Mouse (Mus musculus): ENCODE results near the gene Fbxo24. TPM values are rescaled to one million over a fixed set of nuclear protein-coding genes. Genes with fewer than 3 reads are reported as not detected.
A peak's percentile ranks its signal among the peaks of the same experiment; 100 is the strongest.
"Not testable (repeated sequence)": the region's sequence is repeated elsewhere in the genome, so short reads cannot be mapped to it uniquely, and the experiment has no call there.

The Fbxo24 gene
- total RNA-seq, 2 experiments from 2014 or later = not detected

DNA sequence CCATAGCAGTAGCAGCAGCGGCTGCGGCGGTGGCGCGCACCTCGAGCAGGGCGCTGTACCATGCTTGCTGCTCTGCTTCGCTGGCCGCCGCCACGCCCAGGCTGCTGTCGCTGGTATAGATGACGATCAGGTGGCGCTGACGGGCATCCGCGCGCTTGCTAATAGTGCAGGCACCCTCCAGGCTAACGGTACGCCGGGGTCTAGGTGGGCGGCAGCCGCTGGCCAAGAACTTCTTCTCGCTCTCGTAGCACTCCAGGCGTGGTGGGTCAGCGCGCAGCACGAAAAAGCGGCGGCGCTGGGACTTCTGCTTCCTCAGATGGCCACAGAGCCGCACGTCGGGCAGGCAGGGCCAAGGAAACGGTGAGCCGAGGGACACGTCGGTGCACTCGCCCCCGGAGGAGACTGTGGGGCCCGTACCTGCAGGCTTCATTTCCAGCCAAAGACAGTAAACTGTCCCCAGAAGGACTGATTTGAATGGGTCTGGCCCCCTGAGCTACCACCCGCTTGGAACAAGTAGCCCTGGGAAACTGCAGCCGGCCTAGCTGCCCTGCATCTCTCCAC lies 16.4 kb upstream of the Fbxo24 start:
- ATAC-seq (replicated peaks; ENCODE audit: low FRiP score, poor library complexity, severe bottlenecking) = peak; percentile 68

DNA sequence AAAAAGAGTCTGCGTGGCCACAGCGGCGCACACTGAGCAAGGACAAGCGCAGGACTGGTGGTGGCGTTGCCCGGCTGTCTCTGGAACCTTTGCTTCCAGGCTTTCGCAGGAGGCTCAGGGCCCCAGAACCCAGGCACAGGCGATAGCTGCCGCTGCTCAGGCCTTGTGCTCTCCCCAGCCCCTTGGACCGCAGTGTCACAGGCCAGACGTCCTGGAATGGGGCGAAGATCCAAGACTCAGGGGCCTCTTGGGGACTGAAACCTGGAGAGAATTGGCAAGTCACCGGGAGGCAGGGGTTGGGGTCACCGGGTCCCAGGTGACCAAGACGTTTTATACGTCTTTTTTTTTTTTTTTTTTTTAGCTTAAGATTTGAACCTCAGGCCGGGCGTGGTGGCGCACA lies 15.7 kb upstream of the Fbxo24 start:
- ATAC-seq (replicated peaks; ENCODE audit: low FRiP score, poor library complexity, severe bottlenecking) = no peak

DNA sequence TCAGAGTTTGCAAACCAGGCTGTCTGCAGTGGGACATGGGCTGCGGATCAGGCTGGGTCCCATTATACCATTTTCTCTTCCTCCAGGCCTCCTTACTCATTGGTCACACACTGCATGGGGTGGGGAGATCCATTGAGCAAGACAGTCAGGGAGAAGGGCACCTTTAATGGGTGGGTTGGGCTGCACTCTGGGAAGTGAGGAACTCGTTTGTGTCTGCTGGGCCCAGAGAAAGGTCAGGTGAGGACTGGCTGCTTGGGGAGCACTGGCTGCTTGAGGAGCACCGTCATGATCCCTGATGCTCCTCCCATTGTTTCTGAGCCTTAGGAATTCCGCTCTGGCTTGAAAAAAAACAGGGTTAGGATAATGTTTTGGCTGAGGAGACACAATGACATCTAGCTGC lies 14.1 kb upstream of the Fbxo24 start:
- no peak for ATAC-seq (replicated peaks; ENCODE audit: low FRiP score, poor library complexity, severe bottlenecking)

DNA sequence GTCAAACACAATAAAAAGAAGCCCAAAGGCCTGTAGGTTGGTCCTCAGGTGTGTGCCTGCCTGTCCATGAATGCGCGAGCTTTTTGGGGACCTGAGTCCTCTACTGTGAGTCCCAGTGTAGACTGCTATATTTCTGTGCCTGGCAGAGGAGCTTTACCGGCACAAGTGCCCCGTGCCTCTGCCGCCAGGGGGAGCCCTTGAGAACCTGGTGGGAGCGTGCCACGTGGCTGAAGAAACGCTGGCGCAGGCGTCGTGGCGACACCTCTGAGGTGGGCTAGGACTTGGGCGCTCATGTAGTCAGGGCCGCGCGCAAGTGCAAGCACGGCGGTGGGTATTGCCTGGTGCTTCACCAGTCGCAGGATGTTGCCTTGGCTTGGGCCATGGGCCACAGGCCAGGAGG lies 12.3 kb upstream of the Fbxo24 start, which contains the start of gene Sap25:
Gene Sap25, plus strand, starts transcription at position 281 of the 400 bp plus-strand sequence.
- peak; percentile 31; the same call in 1 of the 2 replicates for ATAC-seq (replicated peaks; ENCODE audit: low FRiP score, poor library complexity, severe bottlenecking)

DNA sequence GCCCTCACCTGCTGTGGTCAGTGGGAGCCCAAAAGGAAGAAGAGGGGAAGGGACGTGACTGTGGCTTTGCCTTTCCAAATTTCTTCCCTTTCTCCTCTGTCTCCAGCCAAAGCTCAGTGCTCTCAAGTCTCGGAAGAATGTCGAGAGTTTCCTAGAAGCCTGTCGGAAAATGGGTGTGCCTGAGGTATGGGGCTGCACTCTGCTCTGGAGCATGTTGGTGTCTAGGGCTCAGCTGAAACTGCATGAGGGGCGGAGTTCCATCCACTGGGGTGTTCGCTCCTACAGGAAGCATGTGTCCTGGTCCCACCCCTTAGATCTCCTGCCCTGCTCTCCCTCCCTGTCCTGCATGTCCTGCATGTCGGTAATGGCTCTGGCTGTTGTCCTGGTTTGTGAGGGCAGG lies 10.7 kb upstream of the Fbxo24 start:
- ATAC-seq (replicated peaks; ENCODE audit: low FRiP score, poor library complexity, severe bottlenecking) = no peak

DNA sequence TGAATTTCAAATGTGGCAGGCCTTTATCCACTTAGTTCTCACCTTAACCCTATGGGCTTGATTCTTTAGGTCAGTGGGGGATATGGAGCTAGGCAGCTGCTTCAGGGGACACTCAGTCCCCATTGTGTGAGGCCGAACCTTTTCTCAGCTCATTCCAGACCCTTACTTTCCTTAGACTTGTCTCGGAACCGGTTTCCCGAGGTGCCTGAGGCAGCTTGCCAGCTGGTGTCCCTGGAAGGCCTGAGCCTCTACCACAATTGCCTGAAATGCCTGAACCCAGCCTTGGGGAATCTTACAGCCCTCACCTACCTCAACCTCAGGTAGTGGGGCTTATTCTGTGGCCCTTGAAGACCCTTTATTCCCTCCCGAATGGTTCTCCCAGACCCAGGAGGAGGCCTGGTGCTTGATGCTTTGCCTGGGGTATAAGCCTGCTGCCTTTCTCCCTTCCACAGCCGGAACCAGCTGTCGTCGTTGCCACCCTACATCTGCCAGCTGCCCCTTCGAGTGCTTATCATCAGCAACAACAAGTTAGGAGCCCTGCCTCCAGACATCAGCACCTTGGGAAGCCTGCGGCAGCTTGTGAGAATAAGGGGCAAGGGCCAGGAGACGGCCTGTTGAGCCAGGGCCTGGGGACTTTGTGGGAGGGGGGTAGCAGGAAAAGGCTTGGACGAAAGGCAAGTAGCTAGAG lies 4.7 kb upstream of the Fbxo24 start:
- no peak for ATAC-seq (replicated peaks; ENCODE audit: low FRiP score, poor library complexity, severe bottlenecking)

DNA sequence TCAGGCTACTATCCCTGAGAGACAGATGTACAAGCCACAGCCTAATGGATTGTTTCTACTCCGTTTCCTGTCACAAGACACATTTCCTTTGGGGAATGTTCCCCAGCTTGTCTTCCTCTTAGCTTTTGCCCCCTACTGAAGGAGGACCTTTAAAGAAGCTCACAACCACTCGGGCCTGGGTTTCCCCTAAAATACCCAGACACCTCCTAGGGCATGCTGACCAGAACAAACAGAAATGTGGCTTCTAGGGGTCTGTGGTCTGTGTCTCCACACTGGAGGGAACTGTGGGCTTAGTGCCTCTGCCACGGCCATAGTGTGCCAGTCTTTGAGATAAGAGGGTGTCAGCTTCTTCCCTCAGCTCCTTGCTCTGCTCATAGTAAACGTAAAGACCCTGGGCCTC lies 2.8 kb upstream of the Fbxo24 start:
- no peak for ATAC-seq (replicated peaks; ENCODE audit: low FRiP score, poor library complexity, severe bottlenecking)

DNA sequence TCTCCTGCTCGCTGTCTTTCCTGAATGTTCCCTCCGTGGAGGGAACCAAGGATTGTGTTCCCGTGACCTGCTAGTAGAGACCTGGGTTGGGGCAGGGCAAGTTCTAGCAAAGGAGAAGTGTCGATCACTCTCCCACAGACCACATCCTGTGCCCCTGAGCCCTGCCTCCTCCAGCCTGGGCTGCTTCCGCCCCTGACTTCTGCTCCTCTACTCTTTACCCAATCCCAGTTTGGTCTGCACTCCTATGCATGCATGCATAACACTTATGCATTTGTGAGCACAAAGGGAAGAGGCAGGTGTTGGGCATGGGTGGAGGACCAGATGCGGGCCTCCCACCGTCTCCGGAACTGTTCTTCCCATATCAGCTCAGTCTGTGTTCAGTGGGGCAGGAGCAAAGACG lies 2.4 kb upstream of the Fbxo24 start:
- no peak for ATAC-seq (replicated peaks; ENCODE audit: low FRiP score, poor library complexity, severe bottlenecking)

DNA sequence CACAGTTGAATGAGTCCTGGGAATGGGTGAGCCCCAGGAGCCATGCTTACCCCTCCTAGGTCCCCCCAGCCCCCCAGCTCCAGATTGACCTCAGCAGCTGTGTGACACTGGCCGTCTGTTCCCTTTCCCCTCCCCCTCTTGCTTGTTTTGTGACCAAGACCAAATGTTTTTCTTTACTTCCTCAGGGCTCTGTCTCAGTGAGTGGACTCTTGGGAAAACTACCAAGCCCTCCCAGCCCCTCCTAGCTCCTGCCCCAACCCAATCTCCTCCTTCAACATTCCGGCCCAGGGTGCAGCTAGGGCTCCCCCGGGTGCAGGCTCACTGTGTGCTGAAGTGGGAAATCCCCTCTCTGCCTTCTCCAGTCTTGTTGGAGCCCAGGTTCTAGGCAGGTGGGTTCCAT lies 1.8 kb upstream of the Fbxo24 start:
- ATAC-seq (replicated peaks; ENCODE audit: low FRiP score, poor library complexity, severe bottlenecking) = no peak

DNA sequence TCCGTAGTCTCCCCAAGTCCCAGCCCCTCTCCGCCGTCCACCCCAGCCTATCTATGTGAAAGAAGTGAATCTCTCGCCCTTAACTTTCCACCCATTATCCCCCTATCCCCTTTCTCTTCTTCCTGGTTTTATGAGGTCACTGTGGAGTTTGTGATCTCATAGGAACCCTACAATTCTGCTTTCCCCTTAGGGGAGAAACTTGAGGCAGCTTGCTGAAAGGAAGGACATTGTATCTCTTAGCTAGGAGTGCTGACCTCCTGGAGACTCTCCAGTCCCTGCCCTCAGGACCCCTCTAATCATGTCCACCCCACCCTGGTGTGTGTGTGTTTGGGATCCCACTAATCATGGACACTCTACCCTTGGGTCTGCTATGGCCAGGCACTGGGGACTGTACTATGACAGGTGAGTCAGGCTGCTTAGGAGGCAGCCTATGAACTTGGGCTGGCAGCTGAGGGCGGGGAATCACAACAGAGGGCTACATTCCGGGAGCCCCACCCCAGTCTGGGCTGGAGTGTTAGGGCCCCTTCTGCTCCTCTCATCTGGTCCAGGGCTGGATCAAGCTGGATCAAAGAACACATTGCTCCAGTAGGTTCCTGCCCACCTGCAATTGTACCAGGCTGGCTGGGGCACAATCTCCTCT lies 1.2 kb upstream of the Fbxo24 start:
- ATAC-seq (replicated peaks; ENCODE audit: low FRiP score, poor library complexity, severe bottlenecking) = no peak

DNA sequence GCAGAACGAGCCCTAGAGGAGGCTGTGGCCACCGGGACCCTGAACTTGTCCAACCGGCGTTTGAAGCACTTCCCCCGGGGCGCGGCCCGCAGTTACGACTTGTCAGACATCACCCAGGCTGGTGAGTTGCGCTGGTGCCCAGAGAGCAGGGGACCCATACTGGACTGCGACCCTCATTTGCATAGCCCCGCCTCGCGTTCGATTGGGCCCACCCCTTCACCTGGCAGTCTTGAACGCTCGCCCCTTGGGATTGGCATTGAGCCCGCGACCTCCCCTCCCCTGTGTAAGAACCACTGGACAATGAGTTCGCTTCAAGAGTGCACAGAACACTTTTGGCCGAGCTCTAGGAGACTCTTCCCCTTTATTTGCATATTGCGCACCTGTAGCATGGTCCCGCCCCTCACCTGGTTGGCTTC lies 512 bp upstream of the Fbxo24 start:
- peak; percentile 8 for ATAC-seq (replicated peaks; ENCODE audit: low FRiP score, poor library complexity, severe bottlenecking)

DNA sequence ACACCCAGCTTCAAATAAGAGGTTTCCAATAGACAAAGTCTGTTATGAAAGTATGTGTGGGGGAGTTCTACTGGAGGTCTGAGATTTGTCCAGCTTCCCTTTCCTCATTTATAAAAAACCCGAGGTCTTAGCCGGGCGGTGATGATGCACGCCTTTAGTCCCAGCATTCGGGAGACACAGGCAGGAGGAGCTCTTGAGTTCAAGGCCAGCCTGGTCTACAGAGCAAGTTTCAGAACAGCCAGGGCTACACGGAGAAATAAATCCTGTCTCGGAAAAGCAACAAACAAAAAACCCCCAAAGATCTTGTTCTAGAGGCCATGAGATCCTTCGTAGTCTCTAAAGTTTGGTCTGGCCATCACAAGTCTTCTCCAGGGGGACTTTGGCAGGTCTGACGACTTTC lies 811 bp downstream of the Fbxo24 start:
- ATAC-seq (replicated peaks; ENCODE audit: low FRiP score, poor library complexity, severe bottlenecking) = no peak

DNA sequence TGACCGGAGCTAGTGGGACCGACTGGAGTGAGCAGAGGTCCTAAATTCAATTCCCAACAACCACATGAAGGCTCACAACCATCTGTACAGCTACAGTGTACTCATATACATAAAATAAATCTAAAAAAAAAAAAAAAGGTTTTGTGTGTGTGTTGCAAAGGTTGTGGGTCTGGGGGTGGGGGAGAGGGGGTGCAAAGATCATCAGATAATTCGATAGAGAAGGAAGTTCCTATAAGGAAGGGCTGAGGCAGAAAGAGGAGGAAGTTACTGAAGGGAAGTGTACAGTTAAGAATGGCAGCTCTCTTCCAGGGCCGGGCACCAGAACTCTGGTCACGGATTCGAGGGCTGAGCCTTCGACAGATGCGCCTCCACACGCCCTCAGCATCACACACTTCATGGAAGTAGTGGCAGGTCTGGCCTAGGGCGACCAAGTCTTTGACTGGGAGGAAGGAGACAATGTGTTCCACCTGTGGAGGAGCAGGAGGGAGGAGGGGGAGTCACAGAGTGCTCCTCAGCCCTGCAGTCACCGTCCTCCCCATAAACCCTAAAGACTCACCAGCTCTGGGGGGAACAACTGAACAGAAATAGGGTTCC lies 4.8 kb downstream of the Fbxo24 start:
- no peak for ATAC-seq (replicated peaks; ENCODE audit: low FRiP score, poor library complexity, severe bottlenecking)

DNA sequence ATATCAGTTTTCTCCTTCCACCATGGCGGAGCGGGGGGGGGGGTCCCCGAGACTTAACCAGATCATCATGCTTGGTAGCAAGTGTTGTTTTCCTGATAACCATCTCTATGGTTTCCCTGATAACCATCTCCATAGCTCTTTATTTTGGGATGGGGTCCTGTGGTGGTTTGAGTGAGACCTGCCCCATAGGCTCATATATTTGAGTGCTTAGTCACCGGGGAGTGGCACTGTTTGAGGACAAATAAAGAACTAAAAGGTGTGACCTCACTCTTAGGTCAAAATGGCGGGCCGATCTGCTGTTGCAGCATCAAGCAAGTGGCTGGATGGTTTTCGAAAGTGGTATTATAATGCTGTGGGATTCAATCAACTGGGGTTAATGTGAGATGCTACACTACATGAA lies 13.5 kb downstream of the Fbxo24 start:
- ATAC-seq (replicated peaks; ENCODE audit: low FRiP score, poor library complexity, severe bottlenecking) = no peak

DNA sequence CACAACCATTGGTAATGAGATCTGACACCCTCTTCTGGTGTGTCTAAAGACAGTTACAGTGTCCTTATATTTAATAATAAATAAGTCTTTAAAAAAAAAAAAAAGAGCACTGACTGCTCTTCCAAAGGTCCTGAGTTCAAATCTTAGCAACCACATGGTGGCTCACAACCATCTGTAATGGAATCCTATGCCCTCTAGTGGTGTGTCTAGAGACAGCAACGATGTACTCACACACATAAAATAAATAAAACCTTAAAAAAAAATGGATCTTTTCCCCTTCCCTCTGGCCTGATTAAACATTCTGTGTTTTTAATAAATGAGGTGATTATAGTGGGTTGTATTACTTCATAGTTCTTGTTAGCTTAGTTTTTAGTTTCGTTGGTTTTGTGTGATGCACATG lies 13.9 kb downstream of the Fbxo24 start:
- ATAC-seq (replicated peaks; ENCODE audit: low FRiP score, poor library complexity, severe bottlenecking) = not testable (repeated sequence)

DNA sequence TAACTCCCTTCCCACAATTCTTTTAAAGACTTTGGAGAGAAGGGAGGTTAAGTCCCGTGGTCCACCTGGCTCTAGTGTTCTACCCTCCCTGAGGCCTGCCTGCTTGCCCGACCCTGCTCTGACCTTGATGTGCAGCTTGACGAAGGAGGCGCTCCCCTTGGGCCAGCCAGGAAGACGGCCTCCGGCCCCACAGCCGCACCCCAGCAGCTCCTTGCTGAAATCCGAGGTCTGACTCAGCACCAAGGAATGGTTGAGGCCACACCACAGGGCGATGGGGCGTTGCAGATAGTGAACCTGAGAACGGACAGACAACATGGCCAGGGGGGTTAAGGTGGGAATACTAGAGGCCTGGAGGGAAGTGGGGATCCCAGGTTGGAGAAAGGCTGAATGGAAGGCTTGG lies 15.3 kb downstream of the Fbxo24 start, which contains the start of gene Pcolce:
Gene Pcolce, minus strand, starts transcription at position 235 of the 400 bp plus-strand sequence.
- no peak for ATAC-seq (replicated peaks; ENCODE audit: low FRiP score, poor library complexity, severe bottlenecking)

DNA sequence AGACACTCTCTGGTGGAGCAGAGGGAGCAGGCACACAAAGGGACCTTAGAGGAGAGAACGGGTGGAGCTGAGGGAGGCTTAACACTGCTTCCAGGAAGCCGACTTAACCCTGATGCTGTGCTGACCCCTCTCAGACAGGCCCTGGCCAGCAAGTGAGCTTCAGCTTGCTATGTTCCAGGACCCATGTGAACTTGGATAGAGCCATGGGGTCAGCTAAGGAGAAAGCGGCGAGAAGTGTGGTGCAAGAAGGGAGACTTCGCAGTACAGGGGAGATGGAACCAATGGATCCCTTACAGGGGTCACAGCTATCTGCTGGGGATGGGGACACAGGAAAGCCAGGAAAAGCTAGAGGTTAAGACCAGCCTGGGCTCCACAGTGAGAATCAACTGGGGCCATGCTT lies 15.7 kb downstream of the Fbxo24 start:
- ATAC-seq (replicated peaks; ENCODE audit: low FRiP score, poor library complexity, severe bottlenecking) = no peak

DNA sequence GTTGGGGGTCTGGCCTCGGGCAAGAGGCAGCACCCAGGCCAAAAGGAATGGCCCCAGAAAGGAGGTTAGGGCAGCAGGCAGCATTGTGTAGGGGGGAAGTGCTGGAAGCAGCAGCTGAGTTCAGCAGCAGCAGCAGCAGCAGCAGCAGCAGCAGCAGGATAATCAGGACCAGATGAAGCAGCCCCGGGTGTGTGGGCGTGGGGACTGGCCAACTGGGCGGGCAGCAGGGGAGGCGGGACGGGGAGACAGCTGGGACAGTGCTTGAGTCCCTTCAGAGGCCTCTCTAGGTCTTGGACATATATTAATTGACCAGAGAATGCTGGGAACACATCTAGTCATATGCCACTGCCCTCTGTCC lies 17.6 kb downstream of the Fbxo24 start:
- ATAC-seq (replicated peaks; ENCODE audit: low FRiP score, poor library complexity, severe bottlenecking) = no peak

DNA sequence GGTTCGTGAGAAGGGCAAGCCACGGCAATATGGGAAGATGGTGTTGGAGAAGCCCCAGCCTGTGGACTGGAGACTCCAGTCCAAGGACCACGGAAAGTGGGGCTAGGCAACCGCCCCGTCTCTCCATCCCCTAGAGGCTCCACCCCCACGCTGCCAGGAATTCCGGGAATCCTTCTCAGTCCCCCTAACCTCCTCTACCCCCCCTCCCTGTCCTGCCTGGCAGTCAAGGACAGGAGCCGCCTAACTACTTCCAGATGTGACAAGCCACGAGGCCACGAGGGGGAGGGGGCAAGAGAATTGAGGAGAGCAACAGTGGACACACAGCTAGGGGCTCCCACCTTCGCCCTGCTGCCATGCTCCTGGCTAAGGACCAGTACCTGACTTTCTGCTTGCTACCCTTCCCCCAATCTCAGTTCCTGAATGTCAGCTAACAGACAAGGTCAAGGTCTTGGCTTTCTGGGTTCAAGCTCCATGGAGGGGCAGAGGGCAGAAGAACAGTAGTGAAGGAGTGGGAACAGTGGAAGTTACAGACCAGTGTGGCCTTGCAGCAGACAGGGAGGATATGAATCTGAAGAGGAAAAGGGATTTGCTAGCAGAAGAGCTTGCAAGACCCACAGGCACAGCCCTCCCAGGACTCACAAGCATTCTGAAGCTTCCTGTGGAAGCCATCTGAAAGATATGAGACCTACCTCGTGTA lies 18.1 kb downstream of the Fbxo24 start:
- ATAC-seq (replicated peaks; ENCODE audit: low FRiP score, poor library complexity, severe bottlenecking) = no peak

DNA sequence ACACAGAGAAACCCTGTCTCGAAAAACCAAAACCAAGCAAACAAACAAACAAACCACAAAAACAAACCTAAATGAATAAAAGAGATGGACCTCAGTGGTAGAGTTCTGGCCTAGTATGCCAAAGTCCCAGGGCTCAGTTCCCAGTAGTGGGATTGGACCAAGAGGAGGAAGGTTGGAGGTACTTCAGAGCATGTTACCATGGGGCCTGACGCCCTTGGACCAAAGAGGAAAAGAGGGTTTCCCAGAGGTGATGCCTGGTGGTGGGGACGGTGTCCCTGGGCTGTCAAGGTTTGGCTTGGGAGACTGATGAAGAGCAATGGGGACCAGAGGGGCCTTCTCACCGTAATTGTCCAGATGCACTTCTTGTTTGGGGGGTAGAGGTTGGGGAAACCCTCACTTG lies 18.7 kb downstream of the Fbxo24 start:
- ATAC-seq (replicated peaks; ENCODE audit: low FRiP score, poor library complexity, severe bottlenecking) = no peak

Data from erythroid progenitor cell, adult 5-6 weeks (primary cell).